Mouse (Mus musculus) heart, adult 2 months (tissue): ENCODE data around the gene Rnf17. TPM values are rescaled to one million over a fixed set of nuclear protein-coding genes. Genes with fewer than 3 reads are reported as not detected.

Experiments used
- DNase-seq, 2 experiments: peaks; one replicate each; pipeline ENCODE4 v3.0.0; 2021
- H3K27ac ChIP-seq: fragments of 200-600 bp; 2 replicates; pipeline ENCODE4 v1.8.1; 2022
- H3K27me3 ChIP-seq: fragments of 200-500 bp; 2 replicates; pipeline ENCODE4 v1.6.1; 2012; ENCODE audit warnings: mild to moderate bottlenecking, low read length, inconsistent platforms, mixed read lengths; ENCODE audit not compliant: control insufficient read depth, insufficient read depth
- H3K36me3 ChIP-seq: fragments of 200-500 bp; 2 replicates; pipeline ENCODE4 v1.6.1; 2012; ENCODE audit warnings: low read length, inconsistent platforms; ENCODE audit not compliant: control insufficient read depth, insufficient read depth
- H3K4me1 ChIP-seq: fragments of 200-500 bp; 2 replicates; pipeline ENCODE4 v1.6.1; 2011; ENCODE audit warnings: low read length; ENCODE audit not compliant: control insufficient read depth, insufficient read depth
- H3K4me3 ChIP-seq: fragments of 200-600 bp; 2 replicates; pipeline ENCODE4 v1.8.1; 2022
- H3K79me2 ChIP-seq: fragments of 200-500 bp; replicated peaks from 2 replicates; pipeline ENCODE4 v1.6.1; 2012; ENCODE audit warnings: mild to moderate bottlenecking, inconsistent platforms, low read length, moderate library complexity, mixed read lengths; ENCODE audit not compliant: control insufficient read depth, insufficient read depth
- H3K9ac ChIP-seq: fragments of 200-500 bp; 2 replicates; pipeline ENCODE4 v1.6.1; 2012; ENCODE audit warnings: low read depth, mild to moderate bottlenecking, control low read depth, inconsistent platforms, low read length, mixed read lengths
- CTCF ChIP-seq: fragments of 200-600 bp; IDR thresholded peaks from 2 replicates; pipeline ENCODE4 v1.8.1; 2022; ENCODE audit warnings: antibody characterized with exemption, mild to moderate bottlenecking, moderate library complexity
- EP300 ChIP-seq: fragments of 200-500 bp; IDR thresholded peaks from 2 replicates; pipeline ENCODE4 v1.6.1; 2011; ENCODE audit warnings: low read depth, low read length, control low read depth; ENCODE audit not compliant: insufficient read depth
- POLR2A ChIP-seq: fragments of 200-500 bp; IDR thresholded peaks from 2 replicates; pipeline ENCODE4 v1.6.1; 2011; ENCODE audit warnings: mild to moderate bottlenecking, low read depth, low read length, control low read depth; ENCODE audit not compliant: insufficient read depth
- WGBS: fragments of 180-500 bp; shearing (Covaris S2); methylation state at CpG from one replicate; pipeline ENCODE4 v1.1.7; 2018; 5-methylcytosine and 5-hydroxymethylcytosine counted together
- intact Hi-C: fragments of 180-260 bp; cut with DNase I; formaldehyde crosslinking; loops from one replicate; pipeline ENCODE4 v1.15.1; 2025
- polyA plus RNA-seq: library from polyadenylated mRNA; depleted of rRNA; stranded (reverse); fragments of >200 nt; gene quantifications from 2 replicates; pipeline ENCODE4 v1.2.3, GENCODE M21; 2012
- total RNA-seq, 2 experiments: library from RNA; stranded (reverse); gene quantifications; 2 replicates each; pipeline ENCODE4 v1.2.3; 2021

Rnf17 gene
- total and polyA plus RNA-seq, 3 experiments = 0.06 to 0.34 (median 0.29) TPM

- Histone ChIP-seq H3K4me3 (no peak overlapping the region), H3K9ac (no peak overlapping the region), H3K36me3 (no peaks in the 10 kb centered on the region), H3K4me1 (no peaks in the 10 kb centered on the region), H3K27ac (no peak overlapping the region), H3K27me3 (no peaks in the 10 kb centered on the region), H3K79me2 (no peaks in the 10 kb centered on the region)
- intact Hi-C loops = no loop called here
- no peak for DNase-seq
- 30% methylated on average over 6 of the region's 6 CpGs for WGBS
- TF ChIP-seq EP300 (no peak), CTCF (peak; percentile 25; the same call in 1 of the 2 replicates)
Observed at GRCm38 (mm10) chr14:56512084-56512483, 109.7 kb downstream of the Rnf17 start.

DNA sequence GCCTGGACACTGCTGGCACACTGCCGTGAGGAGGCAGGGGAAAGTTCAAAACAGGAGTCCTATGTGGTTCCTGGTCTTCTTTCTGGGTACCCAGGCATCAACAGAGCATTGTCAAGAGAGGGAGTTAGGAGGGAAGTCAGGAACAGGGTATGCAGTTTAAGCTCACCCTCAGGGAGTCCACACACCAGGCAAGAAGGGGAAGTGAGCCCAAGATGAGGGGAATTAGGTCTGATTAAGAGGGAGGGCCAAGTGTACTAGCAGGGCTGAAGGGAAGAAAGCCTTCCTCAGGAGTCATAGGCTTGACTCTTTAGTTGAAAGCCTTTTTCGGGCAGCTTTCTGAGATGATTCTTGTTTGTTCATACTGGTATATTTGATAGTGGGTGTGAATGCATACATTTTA is 112.4 kb downstream of the Rnf17 start:
- H3K36me3 ChIP-seq = no peaks in the 10 kb centered on the region

DNA sequence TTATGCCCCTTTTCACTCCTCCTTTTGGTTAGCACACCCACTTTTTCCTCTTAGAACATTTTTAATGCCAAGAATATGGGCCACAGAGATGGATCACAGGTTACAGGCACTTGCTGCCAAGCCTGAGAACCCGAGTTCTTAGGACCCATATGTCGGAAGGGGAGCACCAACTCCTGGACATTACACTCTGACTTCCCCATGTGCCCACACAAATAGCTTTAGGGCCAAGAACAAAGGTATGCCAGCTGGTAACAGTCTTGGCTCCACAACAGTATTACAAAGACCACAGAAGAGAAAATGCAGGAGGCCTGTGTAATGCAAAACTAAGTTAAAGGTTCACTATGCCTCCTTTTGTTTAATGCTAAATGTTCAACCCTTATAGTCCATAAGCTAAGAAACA is 128.4 kb downstream of the Rnf17 start:
- H3K27ac ChIP-seq = no peak overlapping the region
- 87% methylated on average over 2 of the region's 2 CpGs for WGBS
- no peaks in the 10 kb centered on the region for H3K27me3 ChIP-seq
- intact Hi-C loops = no loop called here
- DNase-seq = no peak
- H3K4me1 ChIP-seq = no peaks in the 10 kb centered on the region
- no peaks in the 10 kb centered on the region for H3K36me3 ChIP-seq
- H3K9ac ChIP-seq = no peak overlapping the region
- TF ChIP-seq POLR2A = no peak
- no peak overlapping the region for H3K4me3 ChIP-seq
- H3K79me2 ChIP-seq = no peaks in the 10 kb centered on the region

More for the DNA sequence above, 112.4 kb downstream of the Rnf17 start:
- H3K4me3 ChIP-seq = no peak overlapping the region
- WGBS = 76% methylated on average over 2 of the region's 2 CpGs
- no peaks in the 10 kb centered on the region for H3K79me2 ChIP-seq
- no peak for TF ChIP-seq POLR2A
- no peak for TF ChIP-seq CTCF
- TF ChIP-seq EP300 = no peak
- no peak overlapping the region for H3K9ac ChIP-seq
- H3K27ac ChIP-seq = no peak overlapping the region
- intact Hi-C loops = no loop called here
- no peaks in the 10 kb centered on the region for H3K27me3 ChIP-seq
- DNase-seq = no peak
- H3K4me1 ChIP-seq = no peaks in the 10 kb centered on the region

DNA sequence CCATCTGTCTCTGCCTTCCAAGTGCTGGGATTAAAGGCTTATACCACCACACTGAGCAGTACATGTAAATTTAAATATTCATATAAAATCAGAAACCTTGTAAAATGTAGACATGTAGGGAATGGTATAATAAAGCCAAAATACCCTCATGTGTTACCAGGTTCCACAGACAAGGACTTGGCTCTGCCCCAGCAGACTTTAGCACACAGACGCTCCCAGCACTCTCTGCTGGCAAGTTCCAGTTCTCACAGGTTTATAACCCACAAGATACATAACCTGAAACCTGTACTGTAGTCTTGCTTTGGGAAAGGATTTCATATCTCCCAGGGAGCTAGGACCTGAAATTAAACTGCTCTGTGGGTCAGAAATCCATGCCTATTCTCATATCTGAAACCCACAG is 142.6 kb downstream of the Rnf17 start:
- Histone ChIP-seq H3K9ac (no peak overlapping the region), H3K4me1 (no peaks in the 10 kb centered on the region), H3K27me3 (no peaks in the 10 kb centered on the region), H3K79me2 (no peaks in the 10 kb centered on the region), H3K4me3 (no peak overlapping the region), H3K36me3 (no peaks in the 10 kb centered on the region), H3K27ac (no peak overlapping the region)
- WGBS = 88% methylated on average over 1 of the region's 1 CpGs
- intact Hi-C loops = no loop called here
- TF ChIP-seq POLR2A (no peak), EP300 (no peak), CTCF (no peak)
- DNase-seq = no peak

DNA sequence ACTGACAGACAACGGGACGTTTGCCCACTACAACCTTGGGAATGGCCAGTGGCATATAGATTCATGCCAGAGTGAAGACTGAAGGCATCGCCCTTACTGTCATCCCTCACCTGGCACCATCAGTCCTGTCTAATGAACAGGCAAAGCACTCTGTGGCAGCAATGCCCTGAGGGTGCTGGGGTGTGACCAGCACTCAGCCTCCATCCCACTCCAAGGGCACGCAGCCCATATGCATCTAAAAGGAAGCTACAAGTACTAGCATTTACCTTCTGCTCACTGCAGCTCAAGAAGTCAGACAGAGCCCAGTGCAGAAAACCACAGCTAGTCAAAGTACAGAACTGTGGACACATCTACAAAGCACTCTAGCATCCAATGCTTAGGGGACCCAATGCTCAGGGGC is 143.1 kb downstream of the Rnf17 start:
- Histone ChIP-seq H3K36me3 (no peaks in the 10 kb centered on the region), H3K4me3 (no peak overlapping the region), H3K27ac (no peak overlapping the region), H3K27me3 (no peaks in the 10 kb centered on the region), H3K9ac (no peak overlapping the region), H3K4me1 (no peaks in the 10 kb centered on the region), H3K79me2 (no peaks in the 10 kb centered on the region)
- 96% methylated on average over 4 of the region's 4 CpGs for WGBS
- intact Hi-C loops = no loop called here
- TF ChIP-seq EP300 (no peak), CTCF (no peak), POLR2A (no peak)
- no peak for DNase-seq

- intact Hi-C loops = no loop called here
- no peak for TF ChIP-seq POLR2A
- no peak for TF ChIP-seq EP300
- TF ChIP-seq CTCF = no peak
- H3K4me3 ChIP-seq = no peak overlapping the region
- 83% methylated on average over 4 of the region's 4 CpGs for WGBS
- H3K79me2 ChIP-seq = no peaks in the 10 kb centered on the region
- H3K4me1 ChIP-seq = no peaks in the 10 kb centered on the region
- no peak for DNase-seq
- no peak overlapping the region for H3K9ac ChIP-seq
- H3K27ac ChIP-seq = no peak overlapping the region
- no peaks in the 10 kb centered on the region for H3K36me3 ChIP-seq
- no peaks in the 10 kb centered on the region for H3K27me3 ChIP-seq
Observed at GRCm38 (mm10) chr14:56550960-56551359, 148.6 kb downstream of the Rnf17 start.
